Comparison of ENCODE assay signal across 8 mouse cellular contexts in genomic region chr6:126739326-126740210, GRCm38 (mm10). TPM values are rescaled to one million over a fixed set of nuclear protein-coding genes. Genes with fewer than 3 reads are reported as not detected.
A peak's percentile ranks its signal among the peaks of the same experiment; 100 is the strongest.
DNase-seq lines count a peak whose midpoint lies in the region; ATAC-seq and TF ChIP-seq lines count a peak whose summit lies in the region.

No protein-coding gene starts in this region.

- no peak for TF ChIP-seq EP300 in ES-Bruce4 (IDR thresholded peaks at IDR 0.05; ENCODE audit: insufficient read depth, low read depth, low read length)

- peak overlapping the region; percentile 48 for H3K4me3 ChIP-seq in ES-Bruce4 (ENCODE audit: low read depth, low read length)
- peak overlapping the region; percentile 61 for H3K4me3 ChIP-seq in embryonic facial prominence, embryonic 14.5 days (ENCODE audit: low read depth, low read length)
- peak overlapping the region; percentile 66 for H3K4me3 ChIP-seq in hindbrain, embryonic 15.5 days
- H3K4me3 ChIP-seq in limb, embryonic 14.5 days (replicated peaks; ENCODE audit: low read length): peak overlapping the region; percentile 60

- H3K27me3 ChIP-seq in ES-Bruce4 (ENCODE audit: control insufficient read depth, insufficient read depth, low read length, poor library complexity, severe bottlenecking): peaks cover 10% of the 10 kb centered on the region
- H3K27me3 ChIP-seq in embryonic facial prominence, embryonic 14.5 days (replicated peaks; ENCODE audit: control insufficient read depth, insufficient read depth, low read length): peaks cover 19% of the 10 kb centered on the region
- peaks cover 3% of the 10 kb centered on the region; the same call in 1 of the 2 replicates for H3K27me3 ChIP-seq in hindbrain, embryonic 15.5 days
- no peaks in the 10 kb centered on the region for H3K27me3 ChIP-seq in limb, embryonic 14.5 days (ENCODE audit: control insufficient read depth, insufficient read depth, low read length)

- H3K4me1 ChIP-seq in ES-Bruce4 (ENCODE audit: control insufficient read depth, insufficient read depth, low read length): no peaks in the 10 kb centered on the region
- 0 out of 2 replicates have a peak, but pooled peaks cover 5% of the 10 kb centered on the region for H3K4me1 ChIP-seq in embryonic facial prominence, embryonic 14.5 days (ENCODE audit: control insufficient read depth, insufficient read depth, low read length)
- H3K4me1 ChIP-seq in hindbrain, embryonic 15.5 days (replicated peaks): peaks cover 45% of the 10 kb centered on the region
- H3K4me1 ChIP-seq in limb, embryonic 14.5 days (ENCODE audit: control insufficient read depth, insufficient read depth, low read length): peaks cover 6% of the 10 kb centered on the region; the same call in 1 of the 2 replicates

- no peak for TF ChIP-seq POLR2A in ES-Bruce4 (IDR thresholded peaks at IDR 0.05; ENCODE audit: insufficient read depth, low read length)
- no peak for TF ChIP-seq POLR2A in limb, embryonic 14.5 days (IDR thresholded peaks at IDR 0.05; ENCODE audit: borderline replicate concordance, extremely low read depth, insufficient read depth, insufficient read length)

- no peak overlapping the region for H3K27ac ChIP-seq in ES-Bruce4 (ENCODE audit: insufficient read depth, low read length)
- H3K27ac ChIP-seq in embryonic facial prominence, embryonic 14.5 days (replicated peaks; ENCODE audit: low read depth, low read length): peak overlapping the region; percentile 52
- peak overlapping the region; percentile 85 for H3K27ac ChIP-seq in hindbrain, embryonic 15.5 days (replicated peaks)
- peak overlapping the region; percentile 48; the same call in 1 of the 2 replicates for H3K27ac ChIP-seq in limb, embryonic 14.5 days (replicated peaks; ENCODE audit: low read depth, low read length)

- H3K9me3 ChIP-seq in ES-Bruce4 (replicated peaks; ENCODE audit: control insufficient read depth, insufficient read depth, low read length, poor library complexity, severe bottlenecking): no peaks in the 10 kb centered on the region
- H3K9me3 ChIP-seq in embryonic facial prominence, embryonic 14.5 days (ENCODE audit: control insufficient read depth, low read length): no peaks in the 10 kb centered on the region
- no peaks in the 10 kb centered on the region for H3K9me3 ChIP-seq in hindbrain, embryonic 15.5 days
- H3K9me3 ChIP-seq in limb, embryonic 14.5 days (ENCODE audit: control insufficient read depth, low read length): no peaks in the 10 kb centered on the region

- under 1% methylated on average over 49 of the region's 67 CpGs for WGBS in embryonic facial prominence, embryonic 14.5 days
- WGBS in hindbrain, embryonic 15.5 days: under 1% methylated on average over 66 of the region's 67 CpGs
- under 1% methylated on average over 65 of the region's 67 CpGs for whole genome bisulfite sequencing in limb, embryonic 14.5 days

- ATAC-seq in embryonic facial prominence, embryonic 14.5 days (ENCODE audit: low read depth): 0 out of 2 replicates have a peak, but pooled peaks have one; percentile 37
- peak; percentile 31 for ATAC-seq in hindbrain, embryonic 15.5 days (ENCODE audit: low FRiP score, low read depth)
- ATAC-seq in limb, embryonic 14.5 days (ENCODE audit: low FRiP score, low read depth): no peak

- H3K9ac ChIP-seq in ES-Bruce4 (ENCODE audit: low read depth, poor library complexity, severe bottlenecking): 0 out of 2 replicates have a peak overlapping the region, but pooled peaks have one; percentile 16
- peak overlapping the region; percentile 68 for H3K9ac ChIP-seq in embryonic facial prominence, embryonic 14.5 days (ENCODE audit: low read depth, low read length)
- H3K9ac ChIP-seq in hindbrain, embryonic 15.5 days: peak overlapping the region; percentile 60
- H3K9ac ChIP-seq in limb, embryonic 14.5 days (ENCODE audit: low read depth, low read length, severe bottlenecking): peak overlapping the region; percentile 63

- H3K4me2 ChIP-seq in embryonic facial prominence, embryonic 14.5 days (ENCODE audit: low read depth, low read length): peak overlapping the region; percentile 95
- H3K4me2 ChIP-seq in hindbrain, embryonic 15.5 days: peak overlapping the region; percentile 92
- H3K4me2 ChIP-seq in limb, embryonic 14.5 days (replicated peaks; ENCODE audit: low read depth, low read length, severe bottlenecking): peak overlapping the region; percentile 90

- no peak for TF ChIP-seq CTCF in ES-Bruce4 (IDR thresholded peaks at IDR 0.05; ENCODE audit: low read depth, low read length)

- peak; percentile 43 to 58 for DNase-seq in cerebellum, postnatal 14 days
- no peak for DNase-seq in cerebellum, adult 9-10 months
- peak; percentile 41 for DNase-seq in embryonic facial prominence, embryonic 14.5 days (ENCODE audit: low spot score)
- no peak for DNase-seq in limb, embryonic 14.5 days (ENCODE audit: low spot score)
- DNase-seq in retina, postnatal 1 day: peak; percentile 65
- no peak for DNase-seq in adrenal gland, adult 18-20 months (ENCODE audit: low spot score in 2 of 2)

- H3K36me3 ChIP-seq in ES-Bruce4 (ENCODE audit: control insufficient read depth, insufficient read depth, low read length, poor library complexity, severe bottlenecking): no peaks in the 10 kb centered on the region
- H3K36me3 ChIP-seq in embryonic facial prominence, embryonic 14.5 days (ENCODE audit: control insufficient read depth, insufficient read depth, low read length): no peaks in the 10 kb centered on the region
- no peaks in the 10 kb centered on the region for H3K36me3 ChIP-seq in hindbrain, embryonic 15.5 days
- peaks cover 3% of the 10 kb centered on the region; the same call in 1 of the 2 replicates for H3K36me3 ChIP-seq in limb, embryonic 14.5 days (ENCODE audit: control insufficient read depth, insufficient read depth, low read length)

RNA-seq across cellular contexts. Expression of gene Kcna6, which starts 0.9 kb away (rescaled TPM):
- polyA plus RNA-seq in ES-Bruce4 (2011; ENCODE audit: insufficient read depth, insufficient read length, low read depth, missing spikeins): 0.58 and 1.5 TPM in 2 replicates
- 9.4 and 9.9 TPM in 2 replicates for polyA plus RNA-seq in embryonic facial prominence, embryonic 14.5 days (2014; fragmentation: Nextera tagmentation; extraction: Ambion mirVana)
- 22.3 and 24.4 TPM in 2 replicates for polyA plus RNA-seq in hindbrain, embryonic 15.5 days (2015; fragmentation: Nextera tagmentation; extraction: Ambion mirVana)
- polyA plus RNA-seq in limb, embryonic 14.5 days (2012; rRNA removed): 8.6 and 9.1 TPM in 2 replicates
- polyA plus RNA-seq in limb, embryonic 14.5 days (2014; fragmentation: Nextera tagmentation; extraction: Ambion mirVana): 8.5 and 8.9 TPM in 2 replicates
- 1 to 10 TPM in 1 of 2 experiments, under 1 TPM in 1; 0.46 to 1.3 TPM for total RNA-seq in adrenal gland, adult 18-20 months (2021)

Comparison
In these comparisons a context has a peak if more than half of its experiments do, and no peak if none do; other contexts are left out.
1. DNase-seq: peak in cerebellum, postnatal 14 days (2 of 2), embryonic facial prominence, embryonic 14.5 days (single experiment) and retina, postnatal 1 day (single experiment); none in cerebellum, adult 9-10 months (single experiment), limb, embryonic 14.5 days (single experiment) and adrenal gland, adult 18-20 months (0 of 2).
2. H3K9ac ChIP-seq: peak in every context shown above with its lines; median percentile 68 in embryonic facial prominence, embryonic 14.5 days; 63 in limb, embryonic 14.5 days; 60 in hindbrain, embryonic 15.5 days; 16 in ES-Bruce4.
3. Peak in every context shown above with its lines, with median percentiles within 50 percentile points of each other: H3K4me3 ChIP-seq and H3K4me2 ChIP-seq.